Comparison of ENCODE assay signal across 10 mouse cellular contexts in the genomic region with DNA sequence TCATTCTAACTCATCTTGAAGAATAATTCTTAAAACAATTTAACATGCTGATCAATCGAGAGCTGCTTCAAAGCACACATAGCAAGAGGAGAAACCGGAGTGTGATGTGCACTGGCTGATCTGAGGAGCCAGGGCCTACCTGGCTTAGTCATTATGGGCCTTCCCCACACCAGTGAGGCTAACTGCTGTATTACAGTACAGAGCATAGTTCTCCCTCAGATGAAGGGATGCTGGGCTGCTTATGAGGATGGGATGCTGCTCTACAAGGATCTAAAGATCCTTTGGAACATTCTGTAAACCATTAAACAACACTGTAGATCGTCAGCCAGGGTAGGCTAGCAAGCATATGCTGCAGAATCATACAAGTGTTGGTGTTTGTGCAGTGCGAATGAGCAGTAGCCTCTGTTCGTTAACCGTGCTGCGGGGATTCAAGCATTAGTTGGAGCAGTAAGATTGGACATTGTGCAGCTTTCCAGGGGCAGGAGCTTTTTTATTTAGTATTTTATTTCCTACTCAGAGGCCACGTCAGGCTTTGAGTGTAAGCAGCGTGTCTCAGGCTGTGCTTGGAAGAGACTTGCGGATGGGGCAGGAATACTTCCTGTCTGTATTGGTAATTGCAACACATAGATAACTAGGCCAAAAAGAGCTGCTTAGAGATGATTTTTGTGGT. TPM values are rescaled to one million over a fixed set of nuclear protein-coding genes. Genes with fewer than 3 reads are reported as not detected.
DNase-seq lines count a peak whose midpoint lies in the region; ATAC-seq and TF ChIP-seq lines count a peak whose summit lies in the region.
"Had no signal": no experiment of that assay in that cellular context is flagged by ENCODE, and none has a peak within 500 bp of the region (broad histone marks: within the 10 kb centered on the region; RNA-seq: fewer than 3 reads in every experiment).

No protein-coding gene starts in this region.

- no peak overlapping the region for H3K4me3 ChIP-seq in heart, embryonic 10.5 days
- no peak overlapping the region for H3K4me3 ChIP-seq in heart, embryonic 11.5 days (ENCODE audit: low read depth, low read length)
- H3K4me3 ChIP-seq in midbrain, embryonic 11.5 days (ENCODE audit: low read depth, low read length) = no peak overlapping the region
- H3K4me3 ChIP-seq in midbrain, embryonic 10.5 days = no peak overlapping the region; the same call in 1 of the 2 replicates
- H3K4me3 ChIP-seq in forebrain, embryonic 14.5 days (ENCODE audit: low read depth, low read length) = peak overlapping the region; percentile 35
- peak overlapping the region; percentile 45 for H3K4me3 ChIP-seq in midbrain, postnatal 0 days (ENCODE audit: low read depth, low read length)
- H3K4me3 ChIP-seq: liver, embryonic 15.5 days had no signal

- no peak overlapping the region for H3K9ac ChIP-seq in heart, embryonic 11.5 days (ENCODE audit: low read depth, low read length)
- H3K9ac ChIP-seq in midbrain, embryonic 11.5 days (ENCODE audit: low read length) = no peak overlapping the region
- H3K9ac ChIP-seq in forebrain, embryonic 14.5 days (ENCODE audit: low read length) = peak overlapping the region; percentile 64
- peak overlapping the region; percentile 50 for H3K9ac ChIP-seq in midbrain, postnatal 0 days (replicated peaks; ENCODE audit: low read length, poor library complexity, severe bottlenecking)
- H3K9ac ChIP-seq: liver, embryonic 15.5 days had no signal

- H3K27ac ChIP-seq in heart, embryonic 10.5 days = no peak overlapping the region
- H3K27ac ChIP-seq in heart, embryonic 11.5 days (ENCODE audit: low read depth, low read length) = no peak overlapping the region
- no peak overlapping the region for H3K27ac ChIP-seq in midbrain, embryonic 11.5 days (ENCODE audit: low read depth, low read length)
- no peak overlapping the region for H3K27ac ChIP-seq in midbrain, embryonic 10.5 days (replicated peaks)
- peak overlapping the region; percentile 98 for H3K27ac ChIP-seq in forebrain, embryonic 14.5 days (ENCODE audit: low read depth, low read length)
- peak overlapping the region; percentile 89 for H3K27ac ChIP-seq in midbrain, postnatal 0 days (ENCODE audit: low read depth, low read length)
- H3K27ac ChIP-seq: liver, embryonic 15.5 days had no signal

- no peak for TF ChIP-seq CTCF in midbrain, postnatal 0 days (IDR thresholded peaks at IDR 0.05)

- H3K9me3 ChIP-seq in heart, embryonic 10.5 days = no peaks in the 10 kb centered on the region
- no peaks in the 10 kb centered on the region for H3K9me3 ChIP-seq in heart, embryonic 11.5 days (replicated peaks; ENCODE audit: control insufficient read depth, low read length)
- no peaks in the 10 kb centered on the region for H3K9me3 ChIP-seq in midbrain, embryonic 11.5 days (ENCODE audit: control insufficient read depth, low read length)
- no peaks in the 10 kb centered on the region; the same call in 1 of the 2 replicates for H3K9me3 ChIP-seq in midbrain, embryonic 10.5 days (replicated peaks)
- H3K9me3 ChIP-seq in forebrain, embryonic 14.5 days (replicated peaks; ENCODE audit: control insufficient read depth, low read length) = no peaks in the 10 kb centered on the region
- no peaks in the 10 kb centered on the region for H3K9me3 ChIP-seq in midbrain, postnatal 0 days (ENCODE audit: low read length)
- H3K9me3 ChIP-seq: liver, embryonic 15.5 days had no signal

- H3K4me1 ChIP-seq in heart, embryonic 10.5 days = peaks cover 21% of the 10 kb centered on the region
- peaks cover 12% of the 10 kb centered on the region for H3K4me1 ChIP-seq in heart, embryonic 11.5 days (ENCODE audit: control insufficient read depth, insufficient read depth, low read length)
- peaks cover 8% of the 10 kb centered on the region for H3K4me1 ChIP-seq in midbrain, embryonic 11.5 days (ENCODE audit: control insufficient read depth, insufficient read depth, low read length)
- peaks cover 11% of the 10 kb centered on the region for H3K4me1 ChIP-seq in midbrain, embryonic 10.5 days
- peaks cover 26% of the 10 kb centered on the region for H3K4me1 ChIP-seq in forebrain, embryonic 14.5 days (ENCODE audit: control insufficient read depth, insufficient read depth, low read length)
- H3K4me1 ChIP-seq in midbrain, postnatal 0 days (ENCODE audit: insufficient read depth, low read length) = no peaks in the 10 kb centered on the region; the same call in 1 of the 2 replicates

- DNase-seq in heart, embryonic 10.5 days (ENCODE audit: low spot score) = peak; percentile 55
- no peak for DNase-seq in midbrain, embryonic 11.5 days (ENCODE audit: low spot score, missing footprints)
- DNase-seq in midbrain, embryonic 10.5 days (ENCODE audit: low spot score) = no peak
- DNase-seq in forebrain, embryonic 14.5 days (ENCODE audit: low spot score) = peak; percentile 29
- DNase-seq in midbrain, postnatal 0 days (ENCODE audit: low spot score) = peak; percentile 28
- no peak for DNase-seq in kidney, postnatal 10 days
- no peak for DNase-seq in kidney, postnatal 25 days
- DNase-seq: thymus, adult 18-20 months had no signal

- 90% methylated on average over 10 of the region's 10 CpGs for WGBS in heart, embryonic 10.5 days
- WGBS in heart, embryonic 11.5 days (ENCODE audit: insufficient replicate concordance) = 86% methylated on average over 10 of the region's 10 CpGs
- WGBS in midbrain, embryonic 11.5 days = 91% methylated on average over 10 of the region's 10 CpGs
- 90% methylated on average over 10 of the region's 10 CpGs for WGBS in midbrain, embryonic 10.5 days
- 51% methylated on average over 10 of the region's 10 CpGs for WGBS in forebrain, embryonic 14.5 days
- 62% methylated on average over 10 of the region's 10 CpGs for WGBS in midbrain, postnatal 0 days

- peaks cover 15% of the 10 kb centered on the region for H3K36me3 ChIP-seq in heart, embryonic 10.5 days
- peaks cover 8% of the 10 kb centered on the region for H3K36me3 ChIP-seq in heart, embryonic 11.5 days (ENCODE audit: control insufficient read depth, insufficient read depth, low read length)
- peaks cover 7% of the 10 kb centered on the region; the same call in 1 of the 2 replicates for H3K36me3 ChIP-seq in midbrain, embryonic 11.5 days (ENCODE audit: control insufficient read depth, insufficient read depth, low read length)
- H3K36me3 ChIP-seq in midbrain, embryonic 10.5 days = peaks cover 25% of the 10 kb centered on the region
- H3K36me3 ChIP-seq in forebrain, embryonic 14.5 days (ENCODE audit: control insufficient read depth, insufficient read depth, low read length) = peaks cover 12% of the 10 kb centered on the region
- no peaks in the 10 kb centered on the region for H3K36me3 ChIP-seq in midbrain, postnatal 0 days (ENCODE audit: insufficient read depth, low read length)

- no peak for ATAC-seq in heart, embryonic 11.5 days (replicated peaks; ENCODE audit: insufficient number of reproducible peaks, low FRiP score, low TSS enrichment)
- ATAC-seq in midbrain, embryonic 11.5 days (ENCODE audit: low FRiP score) = no peak
- ATAC-seq in forebrain, embryonic 14.5 days = 0 out of 2 replicates have a peak, but pooled peaks have one; percentile 9
- no peak for ATAC-seq in midbrain, postnatal 0 days (ENCODE audit: low FRiP score)

- H3K27me3 ChIP-seq in heart, embryonic 10.5 days (ENCODE audit: insufficient read depth, poor library complexity, severe bottlenecking) = no peaks in the 10 kb centered on the region
- no peaks in the 10 kb centered on the region for H3K27me3 ChIP-seq in heart, embryonic 11.5 days (ENCODE audit: control insufficient read depth, insufficient read depth, low read length)
- no peaks in the 10 kb centered on the region for H3K27me3 ChIP-seq in midbrain, embryonic 11.5 days (ENCODE audit: control insufficient read depth, insufficient read depth, low read length)
- no peaks in the 10 kb centered on the region for H3K27me3 ChIP-seq in midbrain, embryonic 10.5 days (ENCODE audit: low read depth, poor library complexity, severe bottlenecking)
- H3K27me3 ChIP-seq in forebrain, embryonic 14.5 days (replicated peaks; ENCODE audit: control insufficient read depth, insufficient read depth, low read length) = no peaks in the 10 kb centered on the region
- no peaks in the 10 kb centered on the region for H3K27me3 ChIP-seq in midbrain, postnatal 0 days (ENCODE audit: insufficient read depth, low read length)
- H3K27me3 ChIP-seq: liver, embryonic 15.5 days had no signal

- H3K4me2 ChIP-seq in heart, embryonic 11.5 days = no peak overlapping the region
- H3K4me2 ChIP-seq in midbrain, embryonic 11.5 days = peak overlapping the region; percentile 22; the same call in 1 of the 2 replicates
- peak overlapping the region; percentile 67 for H3K4me2 ChIP-seq in forebrain, embryonic 14.5 days (ENCODE audit: low read length)
- peak overlapping the region; percentile 65 for H3K4me2 ChIP-seq in midbrain, postnatal 0 days (ENCODE audit: low read depth, low read length, poor library complexity, severe bottlenecking)
- H3K4me2 ChIP-seq: liver, embryonic 15.5 days had no signal

RNA-seq across cellular contexts. Expression of gene Arid4a, which starts 33.9 kb away (rescaled TPM):
- polyA plus RNA-seq in heart, embryonic 10.5 days (2016; fragmentation: Nextera tagmentation; extraction: Ambion mirVana) = 24.1 and 26.9 TPM in 2 replicates
- polyA plus RNA-seq in heart, embryonic 11.5 days (2014; fragmentation: Nextera tagmentation; extraction: Ambion mirVana) = 27.1 and 28.8 TPM in 2 replicates
- polyA plus RNA-seq in midbrain, embryonic 11.5 days (2014; fragmentation: Nextera tagmentation; extraction: Ambion mirVana) = 34.5 and 35.2 TPM in 2 replicates
- 25.5 and 26.6 TPM in 2 replicates for polyA plus RNA-seq in midbrain, embryonic 10.5 days (2016; fragmentation: Nextera tagmentation; extraction: Ambion mirVana)
- 34.1 and 48.5 TPM in 2 replicates for polyA plus RNA-seq in forebrain, embryonic 14.5 days (2014; fragmentation: Nextera tagmentation; extraction: Ambion mirVana)
- 11.0 and 11.1 TPM in 2 replicates for total RNA-seq in midbrain, postnatal 0 days (2014; rRNA removed)
- polyA plus RNA-seq in midbrain, postnatal 0 days (2015; fragmentation: Nextera tagmentation; extraction: Ambion mirVana) = 40.0 and 43.4 TPM in 2 replicates

Comparison
In these comparisons a context has a peak if more than half of its experiments do, and no peak if none do; other contexts are left out.
1. DNase-seq: peak in heart, embryonic 10.5 days (single experiment), forebrain, embryonic 14.5 days (single experiment) and midbrain, postnatal 0 days (single experiment); none in midbrain, embryonic 11.5 days (single experiment), midbrain, embryonic 10.5 days (single experiment), kidney, postnatal 10 days (single experiment) and kidney, postnatal 25 days (0 of 2).
2. H3K27ac ChIP-seq: peak in forebrain, embryonic 14.5 days (single experiment) and midbrain, postnatal 0 days (single experiment); none in heart, embryonic 10.5 days (single experiment), heart, embryonic 11.5 days (single experiment), midbrain, embryonic 11.5 days (single experiment) and midbrain, embryonic 10.5 days (single experiment).
3. H3K4me3 ChIP-seq: peak in forebrain, embryonic 14.5 days (single experiment) and midbrain, postnatal 0 days (single experiment); none in heart, embryonic 10.5 days (single experiment), heart, embryonic 11.5 days (single experiment), midbrain, embryonic 11.5 days (single experiment) and midbrain, embryonic 10.5 days (single experiment).
4. H3K9ac ChIP-seq: peak in forebrain, embryonic 14.5 days (single experiment) and midbrain, postnatal 0 days (single experiment); none in heart, embryonic 11.5 days (single experiment) and midbrain, embryonic 11.5 days (single experiment).